Mouse (Mus musculus) lung, postnatal 0 days (tissue): ENCODE results near the gene Kdm1a.

ENCODE experiments used
- CTCF ChIP-seq: IDR thresholded peaks from 2 replicates; pipeline ENCODE4 v1.5.1; 2016; ENCODE audit warnings: antibody characterized with exemption, mild to moderate bottlenecking
- EP300 ChIP-seq: IDR thresholded peaks from 2 replicates; pipeline ENCODE4 v1.6.1; 2016; ENCODE audit warnings: antibody characterized with exemption, mild to moderate bottlenecking, control low read depth

GRCm38 (mm10) chr4:136594006-136594405 lies 8.5 kb downstream of the Kdm1a start:
- no peak for TF ChIP-seq CTCF
- TF ChIP-seq EP300, result no peak
